Mouse (Mus musculus) heart, embryonic 15.5 days (tissue): ENCODE results near the gene Pdzrn4. TPM values are rescaled to one million over a fixed set of nuclear protein-coding genes. Genes with fewer than 3 reads are reported as not detected.

Source experiments
- ATAC-seq: fragments of 200-750 bp; cut with Nextera tagmentation; replicated peaks from 2 replicates; pipeline ENCODE4 v1.8.0; 2017; ENCODE audit warnings: low read depth, moderate TSS enrichment; ENCODE audit not compliant: insufficient number of reproducible peaks, insufficient read depth, low FRiP score
- H3K27ac ChIP-seq: fragments of 300-500 bp; sonication (generic); 2 replicates; pipeline ENCODE4 v1.5.1; 2015; ENCODE audit warnings: mild to moderate bottlenecking, inconsistent platforms
- H3K27me3 ChIP-seq: fragments of 300-500 bp; sonication (generic); 2 replicates; pipeline ENCODE4 v1.6.1; 2015; ENCODE audit warnings: inconsistent platforms
- H3K36me3 ChIP-seq: fragments of 300-500 bp; sonication (generic); 2 replicates; pipeline ENCODE4 v1.6.1; 2015; ENCODE audit warnings: mild to moderate bottlenecking, inconsistent platforms
- H3K4me1 ChIP-seq: fragments of 300-500 bp; sonication (generic); replicated peaks from 2 replicates; pipeline ENCODE4 v1.6.1; 2015; ENCODE audit warnings: inconsistent platforms
- H3K4me2 ChIP-seq: fragments of 300-500 bp; sonication (generic); 2 replicates; pipeline ENCODE4 v1.6.1; 2015; ENCODE audit warnings: inconsistent platforms, mild to moderate bottlenecking, moderate library complexity
- H3K4me3 ChIP-seq: fragments of 300-500 bp; sonication (generic); 2 replicates; pipeline ENCODE4 v1.5.1; 2015; ENCODE audit warnings: mild to moderate bottlenecking, inconsistent platforms
- H3K9ac ChIP-seq: fragments of 300-500 bp; sonication (generic); 2 replicates; pipeline ENCODE4 v1.6.1; 2015; ENCODE audit warnings: mild to moderate bottlenecking, inconsistent platforms
- H3K9me3 ChIP-seq: fragments of 300-500 bp; sonication (generic); replicated peaks from 2 replicates; pipeline ENCODE4 v1.6.1; 2016; ENCODE audit warnings: inconsistent platforms
- WGBS: fragments of 180-500 bp; shearing (Covaris S2); methylation state at CpG from one replicate; pipeline ENCODE4 v1.1.7; 2015; ENCODE audit warnings: mixed read lengths; 5-methylcytosine and 5-hydroxymethylcytosine counted together
- polyA plus RNA-seq: library from polyadenylated mRNA; unstranded; fragments of >200 nt; fragmentation: Nextera tagmentation; extraction: Ambion mirVana; gene quantifications from 2 replicates; pipeline ENCODE4 v1.2.1, GENCODE M21; 2015

Pdzrn4 gene
- polyA plus RNA-seq, 1 experiment from 2014 or later: 1.0 TPM

DNA sequence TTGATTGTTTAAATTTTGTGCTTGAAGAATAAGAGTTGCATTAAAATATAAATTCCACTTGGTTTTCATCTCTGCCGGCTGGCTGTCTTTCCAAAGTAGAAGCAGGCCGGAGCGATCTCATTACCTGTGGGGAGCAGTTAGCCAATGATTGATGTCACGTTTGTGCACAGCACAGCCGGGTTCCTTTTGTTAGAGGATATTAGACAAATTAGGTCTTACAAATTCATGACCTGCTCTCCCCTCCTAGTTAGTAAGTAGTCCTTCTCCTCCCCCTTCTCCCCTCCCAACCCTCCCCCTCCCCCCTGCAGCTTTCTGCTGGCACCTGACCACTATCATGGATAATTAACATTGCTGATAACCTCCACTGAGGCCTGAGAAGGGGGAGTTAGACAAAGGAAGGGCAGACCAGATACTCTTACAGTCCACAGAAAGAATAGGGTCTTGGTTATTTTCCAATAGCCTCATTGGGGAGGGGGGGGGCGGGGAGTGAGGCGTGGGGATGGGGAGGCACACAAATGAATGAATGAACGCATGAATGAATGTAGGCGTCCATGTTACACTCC lies 103.7 kb downstream of the Pdzrn4 start:
- no peaks in the 10 kb centered on the region for H3K27me3 ChIP-seq
- no peaks in the 10 kb centered on the region for H3K36me3 ChIP-seq
- H3K4me1 ChIP-seq: no peaks in the 10 kb centered on the region
- H3K27ac ChIP-seq: no peak overlapping the region
- ATAC-seq: no peak
- no peaks in the 10 kb centered on the region for H3K9me3 ChIP-seq
- 61% methylated on average over 9 of the region's 9 CpGs for WGBS
- no peak overlapping the region for H3K9ac ChIP-seq
- H3K4me3 ChIP-seq: no peak overlapping the region
- no peak overlapping the region for H3K4me2 ChIP-seq

GRCm38 (mm10) chr15:92502797-92503196 lies 106.1 kb downstream of the Pdzrn4 start:
- Histone ChIP-seq H3K27ac (no peak overlapping the region), H3K9ac (no peak overlapping the region), H3K9me3 (no peaks in the 10 kb centered on the region), H3K36me3 (no peaks in the 10 kb centered on the region), H3K27me3 (no peaks in the 10 kb centered on the region), H3K4me3 (no peak overlapping the region), H3K4me2 (no peak overlapping the region), H3K4me1 (no peaks in the 10 kb centered on the region)
- no peak for ATAC-seq
- WGBS: 55% methylated on average over 1 of the region's 1 CpGs

- Histone ChIP-seq H3K9ac (no peak overlapping the region), H3K4me1 (no peaks in the 10 kb centered on the region), H3K27me3 (no peaks in the 10 kb centered on the region), H3K9me3 (no peaks in the 10 kb centered on the region), H3K4me2 (no peak overlapping the region), H3K36me3 (no peaks in the 10 kb centered on the region), H3K4me3 (no peak overlapping the region), H3K27ac (no peak overlapping the region)
- ATAC-seq: no peak; the same call in 1 of the 2 replicates
- 53% methylated on average over 8 of the region's 8 CpGs for WGBS
Observed at GRCm38 (mm10) chr15:92509372-92509771, 112.7 kb downstream of the Pdzrn4 start.

DNA sequence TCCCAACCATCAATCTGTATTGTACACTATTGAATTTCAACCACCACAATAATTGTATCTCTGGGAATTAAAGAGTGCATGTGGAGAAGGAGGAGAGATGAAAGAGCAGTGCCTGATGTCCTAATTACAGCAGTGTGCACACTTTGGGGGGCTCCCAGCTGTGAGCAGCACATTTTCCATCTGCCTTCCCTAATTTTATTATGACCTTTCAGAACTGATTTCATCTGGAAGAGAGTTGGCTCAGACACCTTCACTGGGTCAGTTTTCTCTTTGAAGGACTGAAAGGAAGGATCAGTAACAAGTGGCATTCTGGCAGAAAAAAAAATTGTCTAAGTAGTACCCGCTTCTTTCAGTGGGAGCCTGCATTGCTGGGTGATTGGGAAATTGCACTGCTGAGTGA lies 119.0 kb downstream of the Pdzrn4 start:
- ATAC-seq: no peak
- WGBS: 67% methylated on average over 1 of the region's 1 CpGs

DNA sequence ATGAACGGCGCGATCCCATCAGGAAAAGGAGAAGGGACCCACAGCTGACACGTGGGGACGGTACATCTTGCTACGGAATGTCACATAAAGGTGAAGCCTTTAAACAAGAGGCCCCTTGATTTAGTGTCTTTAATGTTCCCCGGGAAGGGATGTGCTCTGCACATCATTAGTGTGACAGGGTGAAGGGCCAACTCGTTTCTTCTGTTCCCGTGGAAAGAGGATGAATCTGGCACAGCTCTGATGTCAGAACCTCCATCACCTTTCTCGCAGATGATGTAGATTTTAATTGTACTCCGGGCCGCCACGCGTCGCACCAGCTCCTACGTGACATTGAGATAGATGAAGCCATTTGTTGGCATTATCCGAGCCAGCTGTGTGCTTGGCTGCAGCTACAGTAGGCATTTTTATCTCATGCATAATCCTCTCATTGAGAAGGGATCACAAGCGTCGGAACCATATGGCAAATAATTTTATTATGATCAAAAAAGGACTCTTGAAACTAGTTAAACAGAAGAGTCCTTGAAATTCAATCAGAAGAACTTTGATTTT lies 124.1 kb downstream of the Pdzrn4 start:
- H3K4me1 ChIP-seq: 0 out of 2 replicates have a peak, but pooled peaks cover 3% of the 10 kb centered on the region
- 42% methylated on average over 19 of the region's 19 CpGs for WGBS
- no peak for ATAC-seq
- no peaks in the 10 kb centered on the region for H3K36me3 ChIP-seq
- H3K4me2 ChIP-seq: no peak overlapping the region
- no peaks in the 10 kb centered on the region for H3K9me3 ChIP-seq
- no peak overlapping the region for H3K9ac ChIP-seq
- H3K4me3 ChIP-seq: no peak overlapping the region
- H3K27ac ChIP-seq: no peak overlapping the region
- no peaks in the 10 kb centered on the region for H3K27me3 ChIP-seq

More for the DNA sequence above, 119.0 kb downstream of the Pdzrn4 start:
- H3K36me3 ChIP-seq: no peaks in the 10 kb centered on the region
- H3K4me3 ChIP-seq: no peak overlapping the region
- H3K9me3 ChIP-seq: no peaks in the 10 kb centered on the region
- no peak overlapping the region for H3K27ac ChIP-seq
- no peak overlapping the region for H3K4me2 ChIP-seq
- no peaks in the 10 kb centered on the region for H3K4me1 ChIP-seq
- no peak overlapping the region for H3K9ac ChIP-seq
- no peaks in the 10 kb centered on the region for H3K27me3 ChIP-seq

DNA sequence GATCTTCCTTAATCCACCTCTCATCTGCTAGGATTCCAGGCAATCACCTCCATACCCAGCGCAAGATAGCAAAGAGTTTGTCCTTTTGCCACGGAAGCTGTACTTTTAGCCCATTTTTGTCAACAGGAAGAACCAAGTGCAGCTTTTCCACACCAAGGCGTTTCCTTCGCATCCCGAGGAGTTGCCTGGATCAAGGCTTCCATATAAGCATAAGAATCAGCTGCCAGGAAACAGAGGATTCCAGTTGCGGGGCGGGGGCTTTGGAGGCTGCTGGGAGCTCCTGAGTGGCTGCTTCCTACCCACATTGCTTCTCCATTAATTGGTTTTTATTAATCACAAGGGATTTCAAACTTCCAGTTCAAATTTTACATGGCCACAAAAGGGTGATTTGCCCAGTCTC lies 125.0 kb downstream of the Pdzrn4 start:
- no peaks in the 10 kb centered on the region for H3K36me3 ChIP-seq
- no peak overlapping the region for H3K9ac ChIP-seq
- no peak overlapping the region for H3K4me3 ChIP-seq
- 14% methylated on average over 7 of the region's 7 CpGs for WGBS
- H3K4me1 ChIP-seq: 0 out of 2 replicates have a peak, but pooled peaks cover 3% of the 10 kb centered on the region
- H3K9me3 ChIP-seq: no peaks in the 10 kb centered on the region
- ATAC-seq: no peak
- peak overlapping the region; percentile 49 for H3K4me2 ChIP-seq
- no peaks in the 10 kb centered on the region for H3K27me3 ChIP-seq
- H3K27ac ChIP-seq: no peak overlapping the region

DNA sequence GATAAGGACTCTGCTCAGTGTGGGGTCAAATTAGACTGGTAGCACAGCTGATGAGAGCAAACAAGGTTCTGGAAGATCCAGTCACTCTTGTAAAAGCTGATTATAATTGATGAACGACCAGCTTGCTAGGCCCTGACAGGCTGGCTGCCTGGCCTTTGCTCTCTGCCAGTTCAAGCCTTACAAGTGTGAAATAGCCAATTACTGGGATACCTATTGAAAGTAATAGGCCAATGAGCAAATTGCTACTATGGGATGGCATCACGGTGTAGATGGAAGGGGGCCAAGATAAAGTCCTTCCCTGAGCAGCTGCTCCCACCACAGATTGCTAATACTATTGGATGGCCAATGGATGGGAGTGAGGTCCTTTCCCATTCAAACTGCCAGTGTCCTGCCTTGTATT lies 128.2 kb downstream of the Pdzrn4 start:
- Histone ChIP-seq H3K4me2 (no peak overlapping the region), H3K9me3 (no peaks in the 10 kb centered on the region), H3K9ac (no peak overlapping the region), H3K36me3 (no peaks in the 10 kb centered on the region), H3K27me3 (no peaks in the 10 kb centered on the region), H3K4me3 (no peak overlapping the region), H3K4me1 (0 out of 2 replicates have a peak, but pooled peaks cover 3% of the 10 kb centered on the region), H3K27ac (no peak overlapping the region)
- no peak for ATAC-seq
- WGBS: 12% methylated on average over 2 of the region's 2 CpGs

GRCm38 (mm10) chr15:92525416-92525815 lies 128.7 kb downstream of the Pdzrn4 start:
- no peaks in the 10 kb centered on the region for H3K27me3 ChIP-seq
- ATAC-seq: no peak
- no peaks in the 10 kb centered on the region for H3K9me3 ChIP-seq
- H3K27ac ChIP-seq: no peak overlapping the region
- WGBS: 82% methylated on average over 9 of the region's 9 CpGs
- H3K36me3 ChIP-seq: no peaks in the 10 kb centered on the region
- no peak overlapping the region for H3K9ac ChIP-seq
- 0 out of 2 replicates have a peak, but pooled peaks cover 3% of the 10 kb centered on the region for H3K4me1 ChIP-seq
- H3K4me3 ChIP-seq: no peak overlapping the region
- H3K4me2 ChIP-seq: no peak overlapping the region

DNA sequence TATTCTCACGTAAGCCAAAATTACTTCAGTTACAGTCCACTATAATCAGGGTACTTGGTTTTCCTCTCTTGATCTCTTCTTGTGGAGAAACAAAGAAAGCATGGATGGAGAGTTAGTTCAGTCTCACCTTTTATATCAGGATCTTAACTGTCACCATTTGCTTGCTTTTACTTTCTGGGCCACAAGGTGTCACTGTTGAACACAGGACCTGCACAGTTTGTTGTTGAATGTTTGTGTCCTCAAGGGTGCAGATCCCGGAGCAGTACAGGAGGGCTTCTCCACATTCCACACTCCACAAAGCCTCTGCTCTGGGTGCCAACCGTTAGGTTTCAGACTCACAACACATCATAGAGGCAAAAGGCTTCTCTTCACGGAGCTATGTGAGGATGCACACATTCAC lies 130.1 kb downstream of the Pdzrn4 start:
- no peaks in the 10 kb centered on the region for H3K9me3 ChIP-seq
- no peaks in the 10 kb centered on the region for H3K36me3 ChIP-seq
- H3K27me3 ChIP-seq: no peaks in the 10 kb centered on the region
- H3K9ac ChIP-seq: no peak overlapping the region
- no peak overlapping the region for H3K4me3 ChIP-seq
- H3K4me2 ChIP-seq: no peak overlapping the region
- no peaks in the 10 kb centered on the region for H3K4me1 ChIP-seq
- H3K27ac ChIP-seq: no peak overlapping the region
- 69% methylated on average over 4 of the region's 4 CpGs for WGBS
- ATAC-seq: no peak

- no peaks in the 10 kb centered on the region for H3K27me3 ChIP-seq
- no peaks in the 10 kb centered on the region for H3K9me3 ChIP-seq
- WGBS: 17% methylated on average over 1 of the region's 1 CpGs
- no peak for ATAC-seq
- H3K27ac ChIP-seq: no peak overlapping the region
- H3K4me3 ChIP-seq: no peak overlapping the region
- H3K4me1 ChIP-seq: no peaks in the 10 kb centered on the region
- no peak overlapping the region for H3K4me2 ChIP-seq
- no peaks in the 10 kb centered on the region for H3K36me3 ChIP-seq
- H3K9ac ChIP-seq: no peak overlapping the region
Observed at GRCm38 (mm10) chr15:92543252-92543651, 146.6 kb downstream of the Pdzrn4 start.

- Histone ChIP-seq H3K9me3 (no peaks in the 10 kb centered on the region), H3K27ac (no peak overlapping the region), H3K36me3 (no peaks in the 10 kb centered on the region), H3K4me1 (no peaks in the 10 kb centered on the region), H3K4me2 (no peak overlapping the region), H3K4me3 (no peak overlapping the region), H3K9ac (no peak overlapping the region), H3K27me3 (no peaks in the 10 kb centered on the region)
- WGBS: 70% methylated on average over 9 of the region's 9 CpGs
- no peak for ATAC-seq
Observed at GRCm38 (mm10) chr15:92547294-92547911, 150.7 kb downstream of the Pdzrn4 start.
